Mouse (Mus musculus): Measurements from ENCODE around the gene Lrrc28.

DNA sequence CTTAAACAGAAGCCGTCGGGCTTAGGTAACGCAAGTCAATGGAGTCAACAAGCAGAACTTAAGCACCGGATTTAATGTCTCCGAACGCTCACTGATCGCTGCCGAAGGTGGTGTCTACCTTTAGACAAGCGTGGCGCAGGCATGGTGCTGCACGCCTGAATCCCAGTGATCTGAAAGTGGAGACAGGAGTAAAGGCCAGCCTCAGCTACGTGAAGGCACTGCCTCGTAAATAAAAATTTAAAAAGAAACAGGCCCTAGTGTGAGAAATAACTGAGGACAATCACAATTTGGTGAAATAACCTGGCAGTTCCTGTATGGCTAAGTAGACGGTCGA lies 580 bp upstream of the Lrrc28 start:
- TF ChIP-seq CTCF (IDR thresholded peaks at IDR 0.05; ENCODE audit: borderline replicate concordance, insufficient read depth, low read depth, low read length) = no peak
- no peak for TF ChIP-seq POLR2A (IDR thresholded peaks at IDR 0.05; ENCODE audit: borderline replicate concordance, insufficient read depth, low read length)
